Mouse (Mus musculus): ENCODE data around the gene Sds.

Gene Sds

DNA sequence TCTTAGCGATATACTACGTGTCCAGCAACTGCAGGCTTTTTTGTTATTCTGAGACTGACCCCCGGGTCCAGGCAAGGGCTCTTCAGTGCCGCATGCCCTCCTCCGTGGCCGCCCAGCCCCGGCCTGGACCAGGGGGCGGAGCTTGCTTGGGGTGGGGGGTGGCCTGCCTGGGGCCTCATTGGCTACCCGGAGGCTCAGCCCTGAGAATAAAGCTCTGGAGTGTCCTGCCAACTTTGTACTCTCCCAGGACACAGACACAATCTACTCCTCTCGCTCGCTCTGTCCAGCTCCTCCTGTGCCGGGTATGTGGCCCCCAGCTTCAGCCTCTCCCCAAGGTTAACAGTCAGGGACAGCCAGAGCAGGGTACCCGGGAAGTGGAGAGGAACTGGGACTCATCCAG, at the start of gene Sds:
TSS of gene Sds (plus strand) at position 231 of the 400 bp plus-strand sequence.
- no peak for DNase-seq (ENCODE audit: low spot score)

DNA sequence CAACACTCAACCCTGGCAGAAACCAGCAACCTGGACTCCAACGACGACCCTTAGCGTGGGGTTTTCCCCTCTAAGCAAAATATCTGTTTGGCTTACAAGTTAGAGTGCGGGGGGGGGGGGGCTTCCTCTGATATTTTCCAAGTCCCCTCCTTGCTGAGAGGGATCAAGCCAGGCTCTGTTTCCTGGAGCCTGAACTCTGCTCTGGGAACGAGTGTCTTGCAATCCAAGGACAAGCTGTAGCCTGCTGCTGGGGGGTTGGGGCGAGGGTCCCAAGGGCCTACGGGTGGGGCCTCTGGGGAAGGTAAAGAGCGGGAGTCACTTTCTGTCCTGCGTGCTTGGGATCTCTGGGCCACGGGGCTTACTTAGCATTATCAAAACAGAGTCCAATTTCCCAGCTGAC, 49.8 kb upstream of the Sds start:
- DNase-seq (ENCODE audit: low spot score): no peak

DNA sequence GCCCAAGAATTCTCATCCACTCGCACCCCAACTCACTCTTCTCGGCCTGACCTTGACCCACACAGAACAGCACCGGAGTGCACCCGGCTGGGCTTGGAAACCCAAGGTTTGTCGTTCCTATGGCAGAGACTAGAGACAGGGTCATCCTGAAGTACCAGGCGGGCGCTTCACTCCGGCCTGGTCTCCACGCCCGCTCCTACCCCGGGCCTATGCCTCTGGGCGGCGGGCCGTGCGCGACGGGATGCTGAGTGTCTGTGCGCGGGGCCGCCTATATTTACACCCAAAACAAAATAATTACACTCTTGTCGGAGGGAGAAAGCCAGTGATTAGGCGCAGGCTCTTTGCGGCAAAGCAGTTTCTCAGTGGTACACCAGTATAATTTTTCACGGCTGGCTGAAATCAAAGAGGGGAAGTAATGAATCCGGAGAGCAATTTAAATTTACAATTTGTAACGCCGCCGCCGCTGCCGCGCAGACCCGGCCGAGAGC, 48.8 kb upstream of the Sds start:
- DNase-seq (ENCODE audit: low spot score): no peak

- no peak for DNase-seq (ENCODE audit: low spot score)
Observed at GRCm38 (mm10) chr5:120428189-120428838, 48.0 kb upstream of the Sds start.

GRCm38 (mm10) chr5:120428990-120429389, 47.3 kb upstream of the Sds start:
- DNase-seq (ENCODE audit: low spot score): no peak

DNA sequence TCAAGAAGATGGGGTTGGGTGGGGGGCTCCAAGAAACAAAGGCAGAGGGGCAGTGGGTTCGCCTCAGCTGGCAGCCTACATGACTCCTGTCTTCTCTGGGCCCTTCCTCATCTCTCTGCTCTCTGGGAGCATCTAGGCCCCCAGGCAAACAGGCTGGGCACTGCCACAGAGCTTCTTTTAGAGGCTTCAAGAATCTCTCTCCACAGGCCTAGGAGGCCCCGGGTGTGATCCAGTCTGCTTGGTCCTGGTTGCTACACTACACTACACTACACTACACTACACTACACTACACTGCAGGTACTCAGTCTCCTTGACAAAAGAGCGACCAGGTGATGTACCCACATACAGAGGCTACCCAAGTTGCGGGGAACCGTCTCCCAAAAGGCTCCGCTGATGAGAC, 46.6 kb upstream of the Sds start:
- DNase-seq (ENCODE audit: low spot score): no peak

GRCm38 (mm10) chr5:120431001-120431583, 45.2 kb upstream of the Sds start:
- DNase-seq (ENCODE audit: low spot score): no peak

GRCm38 (mm10) chr5:120431649-120432485, 44.5 kb upstream of the Sds start, which contains the start of gene Lhx5:
TSS of gene Lhx5 (plus strand) at chr5:120431699.
- no peak for DNase-seq (ENCODE audit: low spot score)

GRCm38 (mm10) chr5:120432486-120433015, 43.8 kb upstream of the Sds start:
- DNase-seq (ENCODE audit: low spot score): no peak

- no peak for DNase-seq (ENCODE audit: low spot score)
Observed at GRCm38 (mm10) chr5:120433135-120433760, 43.1 kb upstream of the Sds start.

GRCm38 (mm10) chr5:120434231-120434735, 42.0 kb upstream of the Sds start:
- DNase-seq (ENCODE audit: low spot score): no peak

- DNase-seq (ENCODE audit: low spot score): no peak
Observed at GRCm38 (mm10) chr5:120435006-120435681, 41.2 kb upstream of the Sds start.

DNA sequence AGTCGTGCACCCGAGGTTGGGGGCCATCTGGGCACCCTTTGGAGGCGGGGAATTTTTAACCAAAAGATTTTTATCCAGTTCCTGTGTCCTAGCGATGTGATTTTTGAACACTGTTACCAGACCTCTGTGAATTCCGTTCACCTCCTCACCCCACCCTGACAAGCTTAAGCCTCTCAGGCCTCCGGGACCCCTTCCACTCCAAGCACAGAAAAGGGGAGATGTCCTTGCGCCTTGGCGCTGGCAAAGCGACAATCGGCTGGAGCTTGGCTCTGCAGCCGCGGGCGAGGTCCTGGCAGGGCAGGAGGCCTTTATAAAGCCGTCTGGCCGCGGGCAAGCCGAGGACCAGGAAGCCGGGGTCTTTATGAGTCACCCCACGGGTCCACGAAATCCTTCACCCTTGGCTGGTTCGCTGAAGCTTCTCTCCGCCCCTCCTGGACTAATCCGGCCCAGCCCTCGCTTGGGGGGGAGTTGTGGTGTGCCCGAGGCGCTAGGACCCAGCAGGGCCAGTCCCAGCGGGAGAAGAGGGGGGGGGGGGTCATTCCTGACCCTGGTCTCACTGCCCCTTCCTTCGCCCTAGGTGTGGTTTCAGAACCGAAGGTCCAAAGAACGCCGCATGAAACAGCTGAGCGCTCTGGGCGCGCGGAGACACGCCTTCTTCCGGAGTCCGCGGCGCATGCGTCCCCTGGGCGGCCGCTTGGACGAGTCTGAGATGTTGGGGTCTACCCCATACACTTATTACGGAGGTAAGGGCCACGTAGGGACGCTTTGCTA, 40.4 kb upstream of the Sds start:
- DNase-seq (ENCODE audit: low spot score): no peak

GRCm38 (mm10) chr5:120436885-120437495, 39.3 kb upstream of the Sds start:
- no peak for DNase-seq (ENCODE audit: low spot score)

DNA sequence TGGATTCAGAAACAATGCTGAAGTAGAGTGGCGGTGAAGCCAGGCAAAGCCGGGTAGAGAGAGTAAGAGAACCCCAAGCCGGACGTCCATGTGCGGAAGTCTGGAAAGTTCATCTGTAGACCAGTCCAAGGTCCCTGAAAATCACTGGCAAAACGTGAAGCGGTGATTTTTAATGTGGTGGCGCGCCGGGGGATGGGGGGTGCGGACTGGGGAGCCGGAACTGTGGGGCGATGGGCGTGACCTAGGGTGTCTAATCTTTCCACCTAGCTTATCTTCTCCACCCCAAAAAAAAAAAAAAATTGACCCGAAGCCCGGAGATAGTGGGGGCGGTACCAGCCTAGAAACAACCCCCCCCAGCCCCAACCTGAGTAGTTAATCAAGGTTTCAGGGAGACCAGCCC, 38.8 kb upstream of the Sds start:
- no peak for DNase-seq (ENCODE audit: low spot score)

- DNase-seq (ENCODE audit: low spot score): no peak
Observed at GRCm38 (mm10) chr5:120437986-120438385, 38.3 kb upstream of the Sds start.

- no peak for DNase-seq (ENCODE audit: low spot score)
Observed at GRCm38 (mm10) chr5:120438469-120438868, 37.9 kb upstream of the Sds start.

GRCm38 (mm10) chr5:120438991-120439710, 37.2 kb upstream of the Sds start:
- no peak for DNase-seq (ENCODE audit: low spot score)

GRCm38 (mm10) chr5:120439887-120440670, 36.2 kb upstream of the Sds start:
- no peak for DNase-seq (ENCODE audit: low spot score)
